Mouse (Mus musculus): Measurements from ENCODE around the gene Cux2.
"Not testable (repeated sequence)": the region's sequence is repeated elsewhere in the genome, so short reads cannot be mapped to it uniquely, and the experiment has no call there.

Gene Cux2

DNA sequence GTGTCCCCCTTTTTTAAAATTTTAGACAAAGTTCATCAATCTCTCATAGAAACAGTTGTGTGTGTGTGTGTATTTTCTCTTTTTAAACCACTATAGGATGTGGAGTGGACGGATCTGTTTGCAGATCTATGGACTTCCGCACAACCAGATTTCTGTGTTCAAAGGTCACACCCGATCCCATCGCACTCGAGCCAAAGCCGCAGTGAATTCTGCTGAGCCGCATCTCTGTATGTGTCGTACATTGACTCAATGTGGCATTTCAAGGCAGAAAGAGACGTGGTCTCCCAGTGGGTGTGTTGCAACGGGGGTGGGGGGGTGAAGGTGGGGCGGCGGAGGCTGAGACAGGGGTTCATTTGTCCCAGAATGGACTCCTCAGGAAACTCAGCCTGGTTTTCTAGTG lies 191.5 kb downstream of the Cux2 start:
- no peak for DNase-seq

GRCm38 (mm10) chr5:121856740-121857139 lies 193.2 kb downstream of the Cux2 start:
- no peak for DNase-seq

GRCm38 (mm10) chr5:121854768-121855167 lies 195.1 kb downstream of the Cux2 start:
- no peak for DNase-seq

- peak; percentile 54 to 64 for DNase-seq
Measured at GRCm38 (mm10) chr5:121853368-121854051, 196.4 kb downstream of the Cux2 start.

DNA sequence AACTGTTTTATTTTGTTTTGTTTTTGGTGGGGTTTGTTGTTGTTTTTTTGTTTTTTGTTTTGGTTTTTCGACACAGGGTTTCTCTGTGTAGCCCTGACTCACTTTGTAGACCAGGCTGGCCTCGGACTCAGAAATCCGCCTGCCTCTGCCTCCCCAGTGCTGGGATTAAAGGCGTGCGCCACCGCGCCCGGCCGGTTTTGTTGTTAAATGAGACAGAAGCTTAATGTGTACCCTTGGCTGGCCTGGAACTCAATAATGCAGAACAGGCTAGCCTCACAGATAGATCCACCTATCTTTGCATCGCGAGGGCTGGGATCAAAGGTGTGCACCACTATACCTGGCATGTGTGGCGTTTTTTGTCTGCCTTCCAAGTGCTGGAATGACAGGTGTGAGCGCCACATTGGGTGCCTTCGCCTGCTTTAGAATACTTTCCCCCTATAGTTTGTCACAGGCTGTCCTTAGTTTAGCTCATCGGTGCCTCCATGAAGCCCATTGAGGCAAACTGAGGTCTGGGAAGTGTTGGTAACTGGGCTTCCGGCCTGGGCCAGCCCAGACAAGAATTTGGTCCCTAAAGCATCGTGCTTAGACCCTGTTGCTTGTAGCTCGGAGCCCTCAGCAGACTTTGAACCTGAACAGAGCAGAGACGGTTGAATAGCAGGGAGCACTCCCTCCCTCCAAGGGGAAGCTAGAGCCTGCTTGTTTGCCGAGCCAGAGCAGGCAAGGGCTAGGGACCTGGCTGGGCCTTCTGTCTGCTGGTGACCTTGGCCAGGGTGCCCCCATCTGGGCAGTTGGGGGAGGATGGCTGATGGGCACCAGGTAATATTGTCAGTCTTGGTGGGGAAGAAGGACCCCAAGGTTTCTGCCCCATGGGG lies 200.2 kb downstream of the Cux2 start:
- no peak for DNase-seq

GRCm38 (mm10) chr5:121848743-121849142 lies 201.2 kb downstream of the Cux2 start, which contains the start of gene Pheta1:
TSS of gene Pheta1 (plus strand) at chr5:121848984.
- DNase-seq: peak; percentile 96 to 97

DNA sequence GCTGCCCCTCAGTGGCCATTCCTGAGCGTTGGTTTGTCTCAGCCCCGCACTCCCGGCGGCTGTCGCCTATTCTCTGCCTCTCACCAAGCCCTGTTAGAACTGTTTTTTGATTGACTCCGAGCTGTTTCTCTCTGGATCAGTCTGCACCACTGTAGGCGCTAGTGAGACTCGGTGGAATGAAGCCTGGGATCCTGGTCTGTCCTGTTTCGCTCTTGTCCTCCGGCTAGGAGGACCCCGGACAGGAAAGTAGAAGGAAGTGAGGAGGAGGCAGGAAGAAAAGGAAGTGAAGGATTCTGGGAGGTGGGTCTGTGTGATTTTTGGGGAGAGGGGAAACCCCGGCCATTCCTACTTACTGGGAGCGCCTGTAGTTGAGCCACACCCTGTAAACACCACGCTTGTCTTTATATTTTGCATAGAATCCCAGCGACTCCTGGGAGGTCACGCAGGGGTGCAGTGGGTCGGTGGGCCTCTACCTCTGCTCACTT lies 201.8 kb downstream of the Cux2 start:
- peak; percentile 43 to 50 for DNase-seq

- DNase-seq: not testable (repeated sequence)
Measured at GRCm38 (mm10) chr5:121847269-121847668, 202.6 kb downstream of the Cux2 start.

- DNase-seq: no peak
Measured at GRCm38 (mm10) chr5:121846322-121846721, 203.6 kb downstream of the Cux2 start.

GRCm38 (mm10) chr5:121845361-121845760 lies 204.5 kb downstream of the Cux2 start:
- no peak for DNase-seq

DNA sequence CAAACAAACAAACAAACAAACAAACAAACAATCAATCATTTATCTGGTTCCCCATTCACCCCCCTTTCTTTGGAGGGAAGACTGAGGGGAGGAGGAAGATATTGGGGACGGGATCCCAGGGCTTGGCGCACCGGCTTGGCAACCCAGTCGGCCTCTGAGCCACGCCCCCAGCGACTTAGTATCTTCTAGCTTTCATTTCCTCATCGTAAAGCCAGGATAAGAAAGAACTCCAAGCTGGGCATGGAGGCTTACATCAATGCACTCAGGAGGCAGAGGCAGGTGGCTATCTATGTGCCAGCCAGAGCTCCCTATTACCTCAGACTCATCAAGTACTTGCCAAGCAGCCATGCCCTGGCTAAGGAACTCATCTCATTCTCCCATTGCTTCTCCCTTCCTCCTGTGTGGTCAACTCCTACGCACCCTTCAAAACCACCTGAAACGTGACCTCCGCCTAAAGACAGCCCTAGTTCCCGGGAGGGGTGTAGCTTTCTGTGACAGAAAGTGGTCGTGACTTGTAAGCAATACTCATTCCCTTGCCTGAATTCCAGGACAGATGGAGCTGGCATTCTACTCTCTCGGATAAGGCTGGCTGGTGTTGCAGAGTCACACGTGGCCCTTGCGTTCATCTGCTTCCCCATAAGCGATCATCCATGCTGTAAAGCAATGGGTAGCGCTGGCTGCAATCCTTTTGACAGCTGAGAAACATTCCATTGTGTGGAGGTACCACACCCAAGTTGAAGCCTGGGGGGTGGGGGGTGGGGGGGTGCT lies 206.6 kb downstream of the Cux2 start:
- DNase-seq: peak in 1 of 2 experiments; percentile 48

DNA sequence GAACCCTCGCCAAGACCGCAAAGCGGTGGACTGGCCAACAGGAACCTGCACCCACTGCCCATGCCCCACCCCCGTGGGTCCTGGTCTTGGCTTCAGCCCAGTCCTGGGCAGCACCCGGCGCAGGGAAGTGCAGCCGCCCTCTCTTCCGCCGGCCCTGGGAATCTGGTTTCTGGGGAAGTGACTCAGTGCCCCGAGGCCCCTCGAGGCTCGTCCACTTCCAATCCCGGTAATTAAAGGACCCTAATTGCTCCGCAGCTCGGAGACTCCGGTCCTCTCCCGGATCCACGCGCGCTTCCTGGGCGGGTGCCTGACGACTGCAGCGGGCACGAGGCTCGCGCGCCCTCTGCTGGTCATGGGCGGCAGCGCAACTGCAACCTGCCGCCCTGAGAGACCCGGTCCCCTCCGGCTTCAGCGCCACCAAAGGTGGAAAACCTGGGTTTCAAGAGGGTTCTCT lies 207.2 kb downstream of the Cux2 start:
- peak; percentile 94 to 95 for DNase-seq

- no peak for DNase-seq
Measured at GRCm38 (mm10) chr5:121841973-121842372, 207.9 kb downstream of the Cux2 start.

- DNase-seq: no peak
Measured at GRCm38 (mm10) chr5:121841516-121841915, 208.4 kb downstream of the Cux2 start.

GRCm38 (mm10) chr5:121839128-121839473 lies 210.8 kb downstream of the Cux2 start:
- no peak for DNase-seq

DNA sequence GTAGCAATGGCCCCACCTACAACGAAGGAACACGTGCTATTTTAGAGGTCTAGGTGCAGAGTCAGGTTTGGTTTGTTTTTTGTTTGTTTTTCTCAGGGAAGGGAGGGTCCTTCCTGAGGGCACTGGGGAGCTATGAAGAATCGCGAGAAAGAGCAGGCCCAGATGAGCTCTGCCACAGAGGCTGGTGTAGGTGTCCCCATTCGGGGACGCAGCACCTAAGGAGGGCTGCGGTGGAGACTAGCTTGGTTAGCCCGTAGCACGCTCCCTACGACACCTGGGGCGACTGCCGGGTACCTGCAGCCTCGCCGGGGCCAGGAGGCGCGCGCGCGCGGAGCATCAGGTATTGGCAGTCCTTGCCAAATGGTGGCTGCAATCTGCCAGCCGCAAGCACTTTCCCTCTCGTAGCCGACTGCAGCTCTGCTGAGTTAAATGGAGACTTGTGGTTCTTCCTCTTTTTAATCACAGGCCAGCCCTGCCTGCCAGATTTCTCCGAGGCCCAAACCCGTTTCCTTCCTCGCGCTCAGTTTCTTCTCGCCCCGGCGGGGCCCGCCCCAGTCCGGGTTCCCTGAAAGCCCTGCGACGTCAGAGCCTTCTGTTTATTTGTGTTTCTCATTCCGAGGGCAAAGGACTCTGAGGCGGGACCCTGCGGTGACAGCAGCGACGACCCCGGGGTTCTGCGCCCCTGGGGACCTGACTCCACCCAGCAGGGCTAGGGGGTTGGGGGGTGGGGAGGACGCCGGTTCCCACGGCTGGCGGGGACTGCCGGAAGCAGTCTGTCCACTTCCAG lies 211.4 kb downstream of the Cux2 start:
- peak; percentile 65 to 66 for DNase-seq

GRCm38 (mm10) chr5:121837441-121838340 lies 212.2 kb downstream of the Cux2 start, which contains the start of gene Sh2b3:
TSS of gene Sh2b3 (minus strand) at chr5:121837646.
- DNase-seq: peak in 1 of 2 experiments; percentile 55

DNA sequence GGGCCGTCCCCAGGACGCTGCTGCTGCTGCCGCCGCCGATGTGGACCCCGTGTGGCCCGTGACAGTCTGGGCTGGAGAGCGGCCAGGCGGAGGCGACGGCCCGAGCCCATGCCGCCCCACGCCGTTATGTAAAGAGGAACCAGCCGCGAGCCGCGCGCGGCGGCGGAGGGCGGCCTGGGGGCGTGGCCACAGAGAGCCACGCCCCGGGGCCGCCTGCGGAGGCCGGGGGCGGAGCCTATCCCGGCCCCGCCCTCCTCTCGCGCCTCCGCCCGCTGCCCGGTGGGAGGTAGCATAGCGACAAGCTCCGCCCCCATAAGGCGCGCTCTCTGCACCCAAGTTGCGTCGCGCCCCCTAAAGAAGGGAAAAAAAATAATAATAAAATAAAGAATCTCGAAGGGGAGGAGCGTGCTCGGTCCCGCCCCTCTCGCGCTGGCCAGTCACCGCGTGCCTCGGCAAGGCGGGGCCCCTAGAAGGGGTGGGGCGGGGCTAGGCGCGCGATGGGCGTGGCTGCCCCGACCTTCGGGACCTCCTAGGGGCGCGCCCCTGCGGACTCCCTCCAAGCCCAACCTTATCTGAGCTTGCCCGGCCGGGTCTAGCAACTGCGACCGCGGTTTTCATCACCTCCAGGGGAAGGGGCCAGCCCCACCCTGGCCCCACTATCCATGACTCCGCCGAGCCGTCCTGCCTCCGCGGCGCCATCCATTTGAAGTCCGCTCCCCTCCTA lies 213.0 kb downstream of the Cux2 start:
- DNase-seq: peak; percentile 82 to 85

- no peak for DNase-seq
Measured at GRCm38 (mm10) chr5:121835949-121836691, 213.8 kb downstream of the Cux2 start.

Data from cerebellum, postnatal 14 days (tissue).